In genomic region chr8:72665405-72665804, GRCm38 (mm10) we compare ENCODE assay signal across 16 mouse cellular contexts. TPM values are rescaled to one million over a fixed set of nuclear protein-coding genes. Genes with fewer than 3 reads are reported as not detected.
DNase-seq lines count a peak whose midpoint lies in the region; ATAC-seq and TF ChIP-seq lines count a peak whose summit lies in the region.
"Had no signal": no experiment of that assay in that cellular context is flagged by ENCODE, and none has a peak within 500 bp of the region (broad histone marks: within the 10 kb centered on the region; RNA-seq: fewer than 3 reads in every experiment).

No protein-coding gene starts in this region.

- TF ChIP-seq CTCF in intestine, postnatal 0 days (IDR thresholded peaks at IDR 0.05; ENCODE audit: low read depth) = no peak

- H3K27ac ChIP-seq in intestine, postnatal 0 days (ENCODE audit: low read depth, low read length) = no peak overlapping the region
- H3K27ac ChIP-seq in intestine, embryonic 15.5 days = no peak overlapping the region
- H3K27ac ChIP-seq in liver, embryonic 15.5 days (replicated peaks) = no peak overlapping the region; the same call in 1 of the 2 replicates
- no peak overlapping the region for H3K27ac ChIP-seq in forebrain, embryonic 10.5 days
- H3K27ac ChIP-seq: hindbrain, embryonic 15.5 days; lung, embryonic 15.5 days; midbrain, embryonic 12.5 days had no signal

- H3K9me3 ChIP-seq in intestine, postnatal 0 days (ENCODE audit: control insufficient read depth) = no peaks in the 10 kb centered on the region
- H3K9me3 ChIP-seq in intestine, embryonic 15.5 days = no peaks in the 10 kb centered on the region
- no peaks in the 10 kb centered on the region for H3K9me3 ChIP-seq in liver, embryonic 15.5 days (replicated peaks)
- H3K9me3 ChIP-seq in forebrain, embryonic 10.5 days = no peaks in the 10 kb centered on the region
- H3K9me3 ChIP-seq: hindbrain, embryonic 15.5 days; lung, embryonic 15.5 days; midbrain, embryonic 12.5 days had no signal

- H3K4me1 ChIP-seq in intestine, postnatal 0 days (replicated peaks; ENCODE audit: control insufficient read depth, insufficient read depth, low read length) = no peaks in the 10 kb centered on the region
- no peaks in the 10 kb centered on the region for H3K4me1 ChIP-seq in intestine, embryonic 15.5 days (replicated peaks)
- peaks cover 16% of the 10 kb centered on the region for H3K4me1 ChIP-seq in liver, embryonic 15.5 days (replicated peaks)
- no peaks in the 10 kb centered on the region for H3K4me1 ChIP-seq in forebrain, embryonic 10.5 days
- H3K4me1 ChIP-seq: hindbrain, embryonic 15.5 days; lung, embryonic 15.5 days; midbrain, embryonic 12.5 days had no signal

- intact Hi-C loops in heart, postnatal 36 days (cut with DNase I) = no loop called here

- 44% methylated on average over 5 of the region's 5 CpGs for WGBS in intestine, postnatal 0 days
- WGBS in intestine, embryonic 15.5 days = 59% methylated on average over 5 of the region's 5 CpGs
- WGBS in liver, embryonic 15.5 days (ENCODE audit: insufficient replicate concordance) = 11% methylated on average over 5 of the region's 5 CpGs
- WGBS in forebrain, embryonic 10.5 days = 68% methylated on average over 5 of the region's 5 CpGs

- peak; percentile 32 for DNase-seq in 3134 (ENCODE audit: extremely low read depth, insufficient read length, low spot score)
- DNase-seq in c-Kit-positive CD71-positive TER-119-negative erythroid progenitor cells, embryonic 14.5 days (ENCODE audit: low read depth) = peak; percentile 31
- DNase-seq in heart, postnatal 36 days = no peak
- no peak for DNase-seq in cerebellum, postnatal 4 days (ENCODE audit: low spot score in 2 of 2)
- DNase-seq in forebrain, embryonic 10.5 days (ENCODE audit: extremely low spot score, low spot score) = no peak
- DNase-seq: B cell, adult 2 months; cerebellum, adult 18-20 months; kidney, postnatal 14 days; right cerebral cortex, postnatal 25 days; thymus, postnatal 36 days had no signal

- 0 out of 2 replicates have a peak, but pooled peaks have one; percentile 13 for ATAC-seq in intestine, postnatal 0 days
- ATAC-seq in intestine, embryonic 15.5 days = no peak
- peak; percentile 75 for ATAC-seq in liver, embryonic 15.5 days (ENCODE audit: insufficient read depth)

- no peaks in the 10 kb centered on the region for H3K27me3 ChIP-seq in intestine, postnatal 0 days (replicated peaks; ENCODE audit: control insufficient read depth, insufficient read depth, low read length)
- H3K27me3 ChIP-seq in intestine, embryonic 15.5 days (replicated peaks) = no peaks in the 10 kb centered on the region
- no peaks in the 10 kb centered on the region for H3K27me3 ChIP-seq in liver, embryonic 15.5 days
- no peaks in the 10 kb centered on the region for H3K27me3 ChIP-seq in forebrain, embryonic 10.5 days (ENCODE audit: poor library complexity, severe bottlenecking)
- H3K27me3 ChIP-seq: hindbrain, embryonic 15.5 days; lung, embryonic 15.5 days; midbrain, embryonic 12.5 days had no signal

- no peak overlapping the region for H3K9ac ChIP-seq in intestine, postnatal 0 days (ENCODE audit: low read depth, low read length)
- H3K9ac ChIP-seq in intestine, embryonic 15.5 days = no peak overlapping the region
- H3K9ac ChIP-seq in liver, embryonic 15.5 days = no peak overlapping the region
- H3K9ac ChIP-seq: hindbrain, embryonic 15.5 days; lung, embryonic 15.5 days; midbrain, embryonic 12.5 days had no signal

- H3K4me3 ChIP-seq in intestine, postnatal 0 days (ENCODE audit: low read depth, low read length) = no peak overlapping the region
- no peak overlapping the region for H3K4me3 ChIP-seq in intestine, embryonic 15.5 days (replicated peaks)
- H3K4me3 ChIP-seq in liver, embryonic 15.5 days (replicated peaks) = no peak overlapping the region
- H3K4me3 ChIP-seq in forebrain, embryonic 10.5 days = no peak overlapping the region
- H3K4me3 ChIP-seq: hindbrain, embryonic 15.5 days; lung, embryonic 15.5 days; midbrain, embryonic 12.5 days had no signal

- H3K4me2 ChIP-seq in intestine, postnatal 0 days (replicated peaks; ENCODE audit: low read depth) = no peak overlapping the region
- H3K4me2 ChIP-seq in intestine, embryonic 15.5 days (replicated peaks) = no peak overlapping the region
- peak overlapping the region; percentile 19 for H3K4me2 ChIP-seq in liver, embryonic 15.5 days
- H3K4me2 ChIP-seq: hindbrain, embryonic 15.5 days; lung, embryonic 15.5 days; midbrain, embryonic 12.5 days had no signal

- no peaks in the 10 kb centered on the region for H3K36me3 ChIP-seq in intestine, postnatal 0 days (ENCODE audit: control insufficient read depth, insufficient read depth)
- H3K36me3 ChIP-seq in intestine, embryonic 15.5 days = no peaks in the 10 kb centered on the region
- H3K36me3 ChIP-seq in liver, embryonic 15.5 days (replicated peaks) = no peaks in the 10 kb centered on the region
- H3K36me3 ChIP-seq in forebrain, embryonic 10.5 days (replicated peaks) = no peaks in the 10 kb centered on the region
- H3K36me3 ChIP-seq: hindbrain, embryonic 15.5 days; lung, embryonic 15.5 days; midbrain, embryonic 12.5 days had no signal

RNA-seq across cellular contexts. Expression of gene Nwd1, which starts 18.9 kb away (rescaled TPM):
- polyA plus RNA-seq in intestine, postnatal 0 days (2015; fragmentation: Nextera tagmentation; extraction: Ambion mirVana) = 0.03 and 0.07 TPM in 2 replicates
- 0.08 and 0.14 TPM in 2 replicates for polyA plus RNA-seq in intestine, embryonic 15.5 days (2015; fragmentation: Nextera tagmentation; extraction: Ambion mirVana)
- 0.01 TPM in 1 of 2 replicates, not detected in the other for polyA plus RNA-seq in liver, embryonic 15.5 days (2015; fragmentation: Nextera tagmentation; extraction: Ambion mirVana)
- total RNA-seq in heart, postnatal 36 days (2021) = under 1 TPM; 0.24 to 0.25 TPM
- polyA plus RNA-seq in forebrain, embryonic 10.5 days (2016; fragmentation: Nextera tagmentation; extraction: Ambion mirVana) = 0.07 TPM in 1 of 2 replicates, not detected in the other

RNA-seq across cellular contexts. Expression of gene Sin3b, which starts 57.7 kb away (rescaled TPM):
- polyA plus RNA-seq in intestine, postnatal 0 days (2015; fragmentation: Nextera tagmentation; extraction: Ambion mirVana) = 172 and 175 TPM in 2 replicates
- 132 and 150 TPM in 2 replicates for polyA plus RNA-seq in intestine, embryonic 15.5 days (2015; fragmentation: Nextera tagmentation; extraction: Ambion mirVana)
- polyA plus RNA-seq in liver, embryonic 15.5 days (2015; fragmentation: Nextera tagmentation; extraction: Ambion mirVana) = 63.7 and 67.2 TPM in 2 replicates
- total RNA-seq in heart, postnatal 36 days (2021) = 10 to 100 TPM; 77.3 to 80.6 TPM
- 146 and 151 TPM in 2 replicates for polyA plus RNA-seq in forebrain, embryonic 10.5 days (2016; fragmentation: Nextera tagmentation; extraction: Ambion mirVana)

Comparison
In these comparisons a context has a peak if more than half of its experiments do, and no peak if none do; other contexts are left out.
1. DNase-seq: peak in 3134 (single experiment) and c-Kit-positive CD71-positive TER-119-negative erythroid progenitor cells, embryonic 14.5 days (single experiment); none in heart, postnatal 36 days (0 of 2), cerebellum, postnatal 4 days (0 of 2) and forebrain, embryonic 10.5 days (single experiment).